Mouse (Mus musculus) embryo, embryonic 10 days (tissue): ENCODE measurements around the gene Olfr235.
"Not testable (repeated sequence)": the region's sequence is repeated elsewhere in the genome, so short reads cannot be mapped to it uniquely, and the experiment has no call there.

Source experiments
- DNase-seq: peaks from one replicate; pipeline ENCODE4 v3.0.0-alpha.2; 2015; ENCODE audit warnings: low spot score

Gene Olfr235

DNA sequence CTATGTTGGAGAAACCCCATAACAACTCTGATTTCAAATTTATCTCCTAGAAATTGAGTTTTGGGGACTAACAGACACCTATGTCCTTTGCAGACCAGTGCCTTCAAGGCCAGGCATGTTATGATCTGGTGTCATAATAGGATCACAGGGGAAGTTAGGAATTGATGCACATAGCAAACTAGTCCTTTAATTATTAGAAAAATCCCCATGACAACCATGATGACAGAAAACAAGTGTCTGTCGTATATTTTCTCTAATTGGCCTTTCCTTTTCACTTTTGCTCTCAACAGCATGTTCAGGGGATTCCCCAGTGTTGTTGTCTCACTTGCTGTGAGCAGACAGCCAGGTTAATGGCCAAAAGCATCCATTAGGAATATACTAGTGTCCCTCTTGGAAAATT is at the start of gene Olfr235:
Gene Olfr235, plus strand, starts transcription at position 301 of the 400 bp plus-strand sequence.
- DNase-seq: no peak

GRCm38 (mm10) chr19:12232496-12232895 is 28.3 kb upstream of the Olfr235 start, which contains the start of gene Olfr1432:
Gene Olfr1432, minus strand, starts transcription at chr19:12232596.
- not testable (repeated sequence) for DNase-seq

- no peak for DNase-seq
Observed at GRCm38 (mm10) chr19:12241559-12241958, 19.3 kb upstream of the Olfr235 start, which contains the start of gene Olfr262. Gene Olfr262, minus strand, starts transcription at chr19:12241659.

- no peak for DNase-seq
Observed at GRCm38 (mm10) chr19:12279554-12279953, 18.7 kb downstream of the Olfr235 start, which contains the start of gene Olfr1434. Gene Olfr1434, plus strand, starts transcription at chr19:12279854.

GRCm38 (mm10) chr19:12292979-12293378 is 32.1 kb downstream of the Olfr235 start:
- DNase-seq: no peak

GRCm38 (mm10) chr19:12299030-12299429 is 38.2 kb downstream of the Olfr235 start, which contains the start of gene Olfr1436:
Gene Olfr1436, minus strand, starts transcription at chr19:12299130.
- not testable (repeated sequence) for DNase-seq
